Mouse (Mus musculus): Measurements from ENCODE around the gene Ackr1.
"Not testable (repeated sequence)": the region's sequence is repeated elsewhere in the genome, so short reads cannot be mapped to it uniquely, and the experiment has no call there.

Ackr1 gene

DNA sequence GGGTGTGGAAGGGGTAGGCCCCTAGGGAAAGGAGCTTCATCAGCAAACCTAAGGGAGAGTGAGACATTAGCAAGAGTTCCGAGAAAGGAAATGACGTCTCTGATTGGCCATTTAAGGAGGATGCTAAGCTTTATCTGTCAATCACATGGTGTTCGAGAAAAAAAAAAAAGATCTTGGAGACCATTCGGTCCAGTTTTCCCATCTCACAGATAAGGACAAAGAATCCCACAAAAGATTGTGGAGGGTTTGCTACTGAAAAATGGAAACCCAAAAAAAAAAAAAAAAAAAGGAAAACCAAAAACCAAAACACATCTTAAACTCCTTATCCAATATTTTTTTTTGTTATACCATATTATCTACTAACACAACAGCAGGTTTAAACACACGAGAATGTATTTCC is 15.6 kb upstream of the Ackr1 start:
- no peak for DNase-seq (ENCODE audit: low read depth, low spot score)

DNA sequence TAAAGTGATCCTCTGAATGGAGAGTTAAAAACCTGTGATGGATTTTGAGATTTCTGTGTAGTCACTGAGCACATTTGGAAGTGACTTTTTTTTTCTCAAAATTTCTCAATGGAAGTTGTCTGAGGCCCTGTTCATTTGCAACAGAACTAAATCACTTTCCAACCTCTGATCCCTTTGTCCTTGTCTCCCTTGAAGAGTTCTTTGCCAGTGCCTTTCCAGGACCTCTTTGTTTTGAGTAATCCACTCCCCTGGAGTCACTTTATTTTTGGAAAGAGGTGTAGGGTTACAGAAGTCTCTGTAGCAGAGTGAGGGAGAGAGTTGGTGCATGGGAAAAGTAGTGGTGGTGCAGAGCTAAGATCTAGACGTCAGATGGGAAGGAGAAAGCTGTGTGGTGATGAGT is 15.0 kb upstream of the Ackr1 start:
- DNase-seq (ENCODE audit: low read depth, low spot score): no peak

DNA sequence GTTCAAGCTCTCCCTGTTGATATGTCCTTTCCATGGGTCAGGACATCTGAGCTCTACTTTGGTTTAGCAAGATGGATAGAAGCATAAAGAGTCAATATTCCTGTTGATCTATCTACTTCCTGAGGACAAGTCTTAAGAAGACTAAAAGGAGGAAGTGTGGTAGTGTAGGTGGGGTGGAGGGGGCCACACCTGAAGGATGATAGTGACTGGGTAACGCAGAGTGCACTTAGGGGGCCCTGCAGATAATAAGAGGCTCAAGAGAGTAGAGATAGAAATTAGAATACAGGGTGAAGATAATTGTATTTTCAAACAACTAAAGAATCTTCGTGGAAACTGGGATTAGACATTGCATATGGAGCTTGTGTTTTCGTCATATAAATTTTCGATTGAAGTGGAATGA is 11.6 kb upstream of the Ackr1 start:
- no peak for DNase-seq (ENCODE audit: low read depth, low spot score)

DNA sequence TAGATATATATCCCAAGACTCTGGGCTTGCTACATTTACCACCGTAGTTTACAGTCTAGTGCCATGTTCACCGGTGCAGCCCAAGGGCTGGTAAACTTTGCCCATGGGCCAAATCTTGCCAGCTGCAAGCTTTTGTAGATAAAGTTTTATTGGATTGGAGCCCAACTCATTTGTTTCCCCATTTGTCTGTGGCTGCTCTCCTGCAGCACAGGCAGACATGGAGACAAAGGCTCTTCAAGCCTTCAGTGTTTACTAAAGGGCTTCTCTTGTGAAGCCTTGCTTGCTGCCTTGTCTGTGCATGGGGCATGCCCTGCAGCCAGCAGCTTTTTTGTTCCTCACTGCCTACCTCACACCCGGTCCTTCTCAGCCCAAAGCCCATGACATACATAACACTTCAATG is 10.4 kb upstream of the Ackr1 start:
- no peak for DNase-seq (ENCODE audit: low read depth, low spot score)

DNA sequence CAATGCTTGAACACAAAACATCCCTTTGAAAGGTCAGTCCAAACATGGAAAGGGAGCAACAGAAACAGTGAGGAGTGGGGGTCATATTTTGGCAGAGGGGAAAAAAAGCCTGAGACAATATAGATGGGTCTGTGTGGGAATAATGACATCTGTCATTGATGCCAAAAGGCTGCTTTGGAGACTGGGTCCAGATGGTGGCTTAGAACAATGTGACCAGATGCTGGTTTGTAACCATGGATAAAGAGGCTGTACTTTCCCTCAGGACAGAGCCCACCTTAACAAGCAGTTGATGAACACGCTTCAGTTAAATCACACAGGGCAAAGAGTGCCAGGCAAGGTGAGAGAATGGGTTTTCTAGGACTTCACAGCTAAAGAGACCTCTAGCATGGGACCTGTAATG is 8.9 kb upstream of the Ackr1 start:
- no peak for DNase-seq (ENCODE audit: low read depth, low spot score)

DNA sequence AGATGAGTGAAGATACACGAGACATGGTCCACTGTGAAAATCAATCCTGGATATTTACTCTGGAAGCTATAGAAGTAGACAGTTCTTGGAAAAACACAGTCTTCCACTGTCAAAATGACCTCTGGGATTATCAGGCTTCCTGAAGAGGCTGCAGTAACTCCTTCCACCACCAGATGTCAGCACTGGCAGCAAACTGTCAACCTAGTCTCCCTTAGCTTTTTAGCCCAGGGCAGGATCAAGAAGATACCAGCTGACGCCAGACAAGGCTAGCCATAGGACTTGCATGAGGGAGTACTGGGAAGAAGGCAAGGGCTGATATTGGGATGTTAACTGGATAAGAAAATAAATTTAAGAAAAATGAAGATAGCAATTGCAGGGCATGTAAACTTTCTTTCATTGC is 6.0 kb upstream of the Ackr1 start:
- peak; percentile 80 for DNase-seq (ENCODE audit: low read depth, low spot score)

DNA sequence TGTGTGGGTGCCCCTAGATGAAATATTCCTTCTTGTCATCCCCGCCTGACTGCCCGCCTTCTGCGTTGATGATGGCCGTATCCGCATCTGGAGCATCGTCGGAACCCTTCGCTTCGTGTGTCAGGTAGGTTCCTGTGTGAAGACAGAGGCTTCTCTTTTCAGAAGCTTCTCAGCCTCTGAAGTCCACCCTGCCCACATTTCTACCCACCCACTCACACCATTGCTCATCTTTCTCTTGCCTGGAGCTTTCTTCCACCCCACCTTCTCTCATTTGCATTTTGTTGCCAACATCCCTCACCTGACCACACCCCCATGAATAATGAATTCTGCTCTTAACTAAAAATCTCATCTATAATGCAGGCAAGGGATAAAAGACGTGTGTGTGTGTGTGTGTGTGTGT is 3.5 kb upstream of the Ackr1 start:
- no peak for DNase-seq (ENCODE audit: low read depth, low spot score)

DNA sequence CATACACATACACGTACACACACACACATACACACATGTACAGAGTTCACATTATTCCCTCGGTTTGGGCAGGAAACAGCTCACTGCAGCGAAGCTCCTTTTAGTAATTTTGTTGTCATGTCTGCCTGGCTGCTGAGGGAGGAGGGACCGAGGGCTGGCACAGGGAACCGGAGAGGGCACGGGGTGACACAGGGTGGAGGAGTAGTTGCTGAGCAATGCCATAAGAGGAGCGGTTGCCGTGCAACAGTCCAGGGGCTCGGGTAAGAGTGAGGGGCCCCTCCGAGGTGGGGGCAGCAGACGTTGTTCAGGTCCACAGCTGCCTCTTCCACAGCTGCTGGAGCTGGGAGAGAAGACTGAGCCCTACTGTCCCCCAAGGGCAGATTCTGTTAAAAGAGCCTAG is 2.4 kb upstream of the Ackr1 start:
- no peak for DNase-seq (ENCODE audit: low read depth, low spot score)

DNA sequence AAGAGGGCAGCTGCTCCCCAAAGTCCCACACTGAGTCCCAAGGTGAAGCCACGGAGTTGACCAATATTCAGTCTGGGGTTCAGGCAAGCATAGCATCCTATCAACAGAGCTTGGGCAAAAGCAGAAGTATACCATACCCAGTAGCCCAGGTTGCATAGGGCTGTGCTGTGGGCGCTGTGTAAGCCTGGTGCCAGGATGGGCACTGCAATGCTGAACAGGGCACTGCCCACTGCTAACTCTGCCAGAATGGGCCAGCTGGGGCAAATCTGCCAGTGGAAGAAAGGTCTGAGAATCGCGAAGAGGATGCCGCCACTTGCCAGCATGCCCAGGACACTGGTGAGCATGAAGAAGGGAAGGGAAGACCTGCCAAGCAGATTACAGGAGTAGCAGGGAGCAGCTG is 1.1 kb downstream of the Ackr1 start:
- no peak for DNase-seq (ENCODE audit: low read depth, low spot score)

DNA sequence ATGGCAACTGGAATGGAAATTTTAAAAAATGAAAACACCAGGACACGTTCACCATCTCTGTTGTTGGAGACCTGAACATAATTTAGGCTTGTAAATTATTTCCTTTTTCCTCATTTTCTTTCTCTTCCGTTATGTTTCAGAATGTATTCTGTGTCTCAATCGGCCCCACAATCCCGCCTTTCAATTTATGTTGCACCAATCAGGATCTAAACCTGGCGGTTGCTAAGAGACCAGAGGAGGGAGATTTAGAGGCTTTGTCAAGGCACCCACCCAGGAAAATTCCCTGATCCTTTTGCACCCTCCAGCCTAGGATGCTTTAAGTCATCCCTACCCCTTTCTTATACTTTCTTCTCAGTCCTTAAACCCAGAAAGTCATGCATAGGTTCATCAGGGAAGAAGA is 3.8 kb downstream of the Ackr1 start:
- DNase-seq (ENCODE audit: low read depth, low spot score): no peak

DNA sequence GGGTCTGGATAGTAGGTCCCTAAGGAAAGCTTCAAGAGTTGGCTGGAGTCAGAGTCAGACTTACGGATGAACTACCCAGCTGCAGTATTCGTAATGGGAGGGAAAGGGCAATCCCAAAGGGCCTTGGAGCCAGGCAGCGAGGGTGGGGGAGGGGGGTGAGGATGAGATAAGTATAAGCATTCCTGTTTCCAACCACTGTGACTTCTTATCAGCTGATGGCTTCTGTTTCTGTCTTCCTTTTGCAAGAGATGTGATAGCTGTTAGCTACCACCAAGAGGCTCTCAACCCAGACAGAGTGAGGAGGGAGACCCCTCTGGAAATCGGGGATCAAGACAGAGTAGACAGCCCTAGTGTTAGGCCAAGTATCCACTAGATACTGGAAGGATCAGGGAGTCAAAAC is 4.4 kb downstream of the Ackr1 start:
- peak; percentile 72 for DNase-seq (ENCODE audit: low read depth, low spot score)

DNA sequence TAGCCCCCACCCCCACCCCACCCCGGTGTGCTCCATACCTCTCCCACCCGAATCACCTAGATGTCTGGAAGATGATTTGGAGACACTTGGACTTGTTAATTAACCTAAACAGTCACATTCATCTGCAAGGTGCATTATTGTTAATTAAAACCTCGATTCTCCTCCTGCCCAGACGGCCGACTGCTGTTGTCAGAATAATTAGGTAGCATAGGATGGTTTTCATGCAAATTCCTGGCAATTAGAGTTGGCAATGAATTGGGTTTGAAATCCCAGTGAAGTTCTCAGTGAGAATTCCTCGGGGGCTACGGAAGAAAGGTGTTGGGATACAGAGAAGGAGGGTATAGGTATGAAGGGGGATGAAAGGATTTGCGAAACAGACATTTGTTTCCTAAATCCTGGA is 5.1 kb downstream of the Ackr1 start:
- DNase-seq (ENCODE audit: low read depth, low spot score): no peak

DNA sequence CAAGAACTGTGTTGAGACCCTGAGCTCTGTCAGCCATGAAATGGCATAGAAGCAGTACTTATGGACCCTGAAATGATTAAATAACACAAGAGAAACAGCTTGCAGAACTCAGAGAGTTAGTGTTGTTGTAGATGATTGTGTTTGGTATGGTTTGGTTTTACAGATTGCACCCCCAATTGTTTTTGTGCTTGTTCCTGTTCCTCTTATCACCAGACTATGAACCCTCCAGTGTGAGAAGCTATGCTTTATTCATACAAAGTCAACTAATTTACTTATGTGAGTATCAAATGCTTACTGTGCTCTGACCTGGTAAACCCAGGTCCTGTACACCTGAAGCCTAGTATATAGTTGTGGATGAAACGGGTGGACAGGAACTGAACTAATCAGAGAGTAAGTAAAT is 7.0 kb downstream of the Ackr1 start:
- DNase-seq (ENCODE audit: low read depth, low spot score): no peak

DNA sequence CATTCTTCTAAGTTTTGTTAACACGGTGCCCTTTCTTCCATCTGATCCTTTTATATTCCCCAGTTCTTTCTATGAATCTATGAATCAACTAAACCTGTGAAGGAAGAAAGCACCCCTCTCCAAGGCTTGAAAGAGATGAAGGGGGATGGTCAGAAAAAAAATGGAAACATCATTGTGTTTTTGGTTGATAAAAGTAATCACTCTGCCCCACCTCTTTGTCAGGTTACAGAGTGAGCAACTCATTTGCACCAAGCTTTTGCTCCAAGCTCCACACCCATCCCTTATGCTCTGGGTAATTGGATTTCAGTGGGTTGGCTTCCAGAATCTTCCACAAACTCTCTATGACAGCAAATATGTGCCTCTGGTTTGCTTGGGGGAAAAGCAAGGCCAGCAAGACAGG is 8.2 kb downstream of the Ackr1 start:
- no peak for DNase-seq (ENCODE audit: low read depth, low spot score)

DNA sequence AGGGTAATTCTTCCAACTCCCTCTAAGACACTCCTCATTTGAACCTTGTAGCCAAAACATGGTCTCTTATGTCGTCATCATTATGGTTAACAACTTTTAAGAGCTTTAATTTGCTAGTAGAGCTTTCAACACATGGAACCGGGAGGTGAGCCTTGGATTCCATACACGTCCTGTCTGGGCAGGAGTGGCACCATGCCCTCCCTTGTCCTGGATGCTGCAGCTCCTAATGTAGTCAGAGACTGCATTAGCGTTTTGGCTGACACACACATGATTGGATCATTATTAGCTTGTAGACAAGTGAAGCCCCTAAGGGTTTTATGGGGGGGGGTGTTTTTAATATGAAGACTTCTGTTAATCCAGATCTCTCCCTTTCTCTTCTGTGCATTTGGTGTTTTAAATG is 8.6 kb downstream of the Ackr1 start:
- no peak for DNase-seq (ENCODE audit: low read depth, low spot score)

DNA sequence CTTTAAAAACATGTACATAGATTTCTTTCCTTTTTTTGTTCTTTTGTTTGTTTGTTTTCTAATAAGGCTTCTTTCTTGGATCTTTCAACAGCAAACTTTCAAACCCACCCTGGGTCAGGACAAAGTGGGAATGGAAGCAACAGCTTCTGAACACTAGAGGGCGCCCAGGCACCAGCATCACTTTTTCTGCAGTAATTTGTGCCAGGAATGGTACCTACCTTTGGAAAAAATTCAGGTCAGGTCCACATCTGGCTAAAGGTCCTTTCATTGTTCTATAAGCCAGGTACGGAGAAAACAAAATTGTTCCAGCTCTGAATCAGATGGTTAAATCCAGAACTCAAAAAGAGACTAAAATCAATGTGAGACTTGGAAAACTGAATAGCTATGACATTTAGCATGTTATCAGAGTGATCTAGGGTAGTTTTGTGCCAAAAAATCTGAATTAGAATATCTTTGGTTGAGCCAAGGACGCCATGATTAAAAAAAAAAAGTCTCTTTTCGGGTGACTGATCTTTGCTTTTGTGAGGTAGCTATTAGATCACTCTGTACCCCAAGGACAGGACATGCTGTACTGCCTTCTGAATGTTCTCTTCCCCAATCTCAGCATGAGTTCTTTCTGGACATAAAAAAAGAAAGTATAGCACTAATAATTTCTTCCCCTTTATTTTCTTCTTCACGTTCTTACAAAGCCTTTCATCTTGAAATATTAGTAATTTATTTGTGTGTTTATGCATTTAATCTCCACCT is 9.5 kb downstream of the Ackr1 start:
- no peak for DNase-seq (ENCODE audit: low read depth, low spot score)

DNA sequence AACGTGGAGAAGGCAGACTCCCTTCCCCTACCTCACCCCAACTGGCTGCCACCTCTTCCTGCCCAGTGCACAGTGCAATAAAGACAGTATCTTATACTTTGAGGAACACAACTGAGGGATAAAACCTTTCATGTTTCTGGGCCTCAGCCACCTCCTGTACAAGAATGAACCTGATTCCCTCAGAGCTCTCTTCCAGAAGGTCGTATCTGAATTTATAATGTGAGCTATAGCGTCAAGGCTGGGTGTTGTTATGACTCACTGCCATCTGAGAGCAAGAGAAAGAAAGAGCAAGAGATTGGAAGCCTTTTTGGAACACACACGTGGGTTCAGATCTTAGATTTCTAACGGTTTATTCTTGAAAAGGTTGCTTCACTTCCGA is 11.3 kb downstream of the Ackr1 start:
- no peak for DNase-seq (ENCODE audit: low read depth, low spot score)

DNA sequence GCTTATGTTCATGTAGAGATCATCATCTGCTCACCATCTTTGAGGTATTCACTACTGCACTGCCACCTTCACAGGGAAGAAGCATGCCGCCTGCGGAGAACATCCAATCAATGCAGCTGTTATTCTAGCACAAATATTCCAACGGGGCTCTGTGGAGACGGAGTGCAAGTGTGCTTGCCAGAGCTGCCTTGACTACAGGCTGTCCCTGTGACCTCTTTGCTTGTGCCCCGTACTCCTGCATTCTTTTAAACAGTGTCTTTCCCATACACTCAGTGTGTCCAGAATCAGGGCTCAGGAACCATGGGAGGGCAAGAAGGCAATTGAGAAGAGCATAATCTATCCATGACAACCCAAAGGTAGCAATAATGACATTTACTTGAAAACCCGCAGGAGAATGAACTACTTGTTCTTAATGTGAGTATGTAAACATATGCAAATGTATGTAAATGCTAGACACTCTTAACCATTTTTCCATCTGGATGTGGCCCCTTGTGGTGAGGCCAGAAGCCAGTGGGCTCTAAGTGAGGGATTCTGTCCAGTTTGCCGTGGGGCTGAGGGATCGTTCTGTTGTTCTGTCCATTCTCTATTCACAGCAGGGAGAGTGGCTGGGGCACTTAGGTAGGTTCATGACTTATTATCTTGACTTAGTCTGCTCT is 11.8 kb downstream of the Ackr1 start:
- DNase-seq (ENCODE audit: low read depth, low spot score): no peak

DNA sequence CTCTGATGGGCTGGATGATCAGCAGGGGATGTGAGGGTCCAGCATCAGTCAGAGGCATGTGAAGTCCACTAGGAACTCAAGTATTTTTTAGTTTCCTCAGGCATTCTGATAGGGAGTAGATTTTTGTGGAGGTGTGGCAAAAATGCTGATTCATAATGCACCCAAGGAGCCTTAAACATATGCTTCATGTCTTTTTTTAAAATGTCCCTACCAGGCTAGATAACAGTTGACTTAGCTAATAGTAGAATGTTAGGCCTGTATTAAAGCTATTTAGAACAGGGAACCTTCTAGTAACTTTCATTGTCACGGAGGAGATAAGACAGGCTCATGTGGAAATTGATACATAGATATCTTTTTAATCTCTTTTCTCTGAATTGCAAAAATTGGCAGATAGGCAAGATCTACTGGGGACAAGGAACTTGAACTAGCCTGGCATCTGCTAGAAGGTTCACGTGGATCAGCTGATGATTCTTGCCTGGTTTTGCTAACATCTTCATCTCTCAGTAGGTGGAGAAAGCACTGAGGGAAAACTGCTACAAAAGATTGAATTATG is 15.5 kb downstream of the Ackr1 start:
- no peak for DNase-seq (ENCODE audit: low read depth, low spot score)

DNA sequence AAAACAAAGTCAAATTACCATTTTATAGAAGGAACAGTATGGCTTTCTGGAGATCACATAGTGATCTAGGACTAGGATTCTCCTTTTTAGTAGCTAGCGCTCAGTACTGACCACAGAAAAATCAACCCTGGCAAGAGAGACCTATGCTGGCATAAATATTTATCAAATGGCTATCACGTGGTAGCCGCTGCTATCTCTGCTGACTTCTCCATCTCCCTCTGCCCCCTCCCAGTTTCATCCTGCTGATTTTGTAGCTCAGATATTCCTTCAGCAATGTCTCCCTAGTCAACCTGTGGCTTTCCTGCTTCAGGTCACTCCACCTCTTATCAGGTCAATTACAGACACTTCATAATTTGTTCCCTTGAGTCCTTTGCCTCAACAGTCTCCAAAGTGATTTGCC is 17.8 kb downstream of the Ackr1 start:
- no peak for DNase-seq (ENCODE audit: low read depth, low spot score)

DNA sequence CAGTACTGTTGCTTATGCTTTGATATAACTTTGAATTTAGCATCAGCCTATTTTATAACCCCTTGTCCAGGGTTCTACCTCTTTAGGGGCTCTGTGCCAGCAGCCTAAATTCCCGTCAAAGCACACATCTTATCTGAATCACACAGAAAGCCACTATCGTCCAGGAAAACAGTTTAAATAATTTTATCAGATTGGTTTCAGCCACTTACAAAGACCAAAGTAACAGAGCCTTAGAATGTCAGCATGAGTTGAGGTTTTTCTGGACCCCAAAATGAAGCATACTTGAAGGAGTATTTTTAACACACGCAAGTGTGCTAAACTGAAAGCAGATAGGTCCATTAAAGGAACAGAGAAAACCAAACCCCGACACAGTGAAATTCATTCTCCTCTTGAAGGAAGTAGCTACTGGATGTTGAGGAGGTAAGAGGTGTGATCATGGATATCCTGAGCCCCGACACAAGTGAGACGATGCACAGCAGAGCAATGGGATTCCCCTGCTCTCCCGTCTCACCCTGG is 20.0 kb downstream of the Ackr1 start:
- DNase-seq (ENCODE audit: low read depth, low spot score): not testable (repeated sequence)

DNA sequence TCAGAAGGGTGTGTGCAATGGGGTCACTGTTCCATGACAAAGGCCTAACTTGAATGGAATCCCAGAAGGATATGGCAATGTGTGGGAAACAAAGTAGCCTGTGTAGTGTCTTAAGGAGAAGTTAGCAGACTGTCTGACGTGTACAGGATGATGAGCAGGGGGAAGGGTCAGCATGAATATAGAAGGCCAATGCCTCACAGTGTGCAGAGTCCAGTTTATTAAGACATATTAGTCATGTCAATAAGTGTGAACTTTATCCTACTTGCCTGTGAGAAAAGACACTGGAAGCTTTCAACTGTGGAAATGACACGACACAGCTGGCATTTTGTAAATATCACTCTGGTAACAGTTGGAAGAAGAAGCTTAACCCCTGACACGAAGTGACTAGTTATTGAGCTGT is 30.8 kb downstream of the Ackr1 start:
- not testable (repeated sequence) for DNase-seq (ENCODE audit: low read depth, low spot score)
